Mouse (Mus musculus) liver, embryonic 14.5 days (tissue): Measurements from ENCODE around the gene Tbc1d22a. TPM values are rescaled to one million over a fixed set of nuclear protein-coding genes. Genes with fewer than 3 reads are reported as not detected.

Source experiments
- ATAC-seq: fragments of 200-750 bp; cut with Nextera tagmentation; 2 replicates; pipeline ENCODE4 v1.8.0; 2017; ENCODE audit warnings: moderate number of reproducible peaks, mild to moderate bottlenecking, moderate library complexity; ENCODE audit not compliant: insufficient read depth
- DNase-seq, 3 experiments: peaks; one replicate each; pipeline ENCODE4 v3.0.0-alpha.2; 2012 to 2013; ENCODE audit warnings: low read depth in 3 of 3, low spot score in 3 of 3
- H3K27ac ChIP-seq: fragments of 300-500 bp; sonication (generic); 2 replicates; pipeline ENCODE4 v1.5.1; 2014; ENCODE audit warnings: moderate library complexity, mild to moderate bottlenecking, control low read depth, inconsistent platforms
- H3K27me3 ChIP-seq: fragments of 300-500 bp; sonication (generic); 2 replicates; pipeline ENCODE4 v1.6.1; 2014; ENCODE audit warnings: mild to moderate bottlenecking, low read length, moderate library complexity; ENCODE audit not compliant: control insufficient read depth, insufficient read depth
- H3K36me3 ChIP-seq: fragments of 300-500 bp; sonication (generic); replicated peaks from 2 replicates; pipeline ENCODE4 v1.6.1; 2014; ENCODE audit warnings: low read depth; ENCODE audit not compliant: control insufficient read depth, insufficient read depth
- H3K4me1 ChIP-seq, 2 experiments: fragments of 200-500 bp in 1 of 2; fragments of 300-500 bp in 1 of 2; sonication (generic) in 1 of 2; replicated peaks; 2 replicates each; pipeline ENCODE4 v1.6.1; 2012 to 2014; ENCODE audit warnings: antibody characterized with exemption in 1 of 2, inconsistent platforms in 1 of 2, low read length in 1 of 2; ENCODE audit not compliant: control insufficient read depth in 2 of 2, insufficient read depth in 2 of 2
- H3K4me2 ChIP-seq: fragments of 300-500 bp; sonication (generic); 2 replicates; pipeline ENCODE4 v1.6.1; 2014; ENCODE audit warnings: low read depth, mild to moderate bottlenecking, control low read depth, moderate library complexity
- H3K4me3 ChIP-seq, 2 experiments: fragments of 200-500 bp in 1 of 2; fragments of 300-500 bp in 1 of 2; sonication (generic) in 1 of 2; 2 replicates each; pipeline ENCODE4 v1.5.1; 2012 to 2014; ENCODE audit warnings: low read depth in 2 of 2, low read length in 2 of 2, mild to moderate bottlenecking in 2 of 2, control low read depth in 1 of 2, inconsistent platforms in 1 of 2, moderate library complexity in 1 of 2; ENCODE audit not compliant: insufficient read depth in 1 of 2
- H3K9ac ChIP-seq: fragments of 300-500 bp; sonication (generic); replicated peaks from 2 replicates; pipeline ENCODE4 v1.6.1; 2014; ENCODE audit warnings: mild to moderate bottlenecking, control low read depth, moderate library complexity
- H3K9me3 ChIP-seq: fragments of 300-500 bp; sonication (generic); 2 replicates; pipeline ENCODE4 v1.6.1; 2016; ENCODE audit warnings: low read length, mixed read lengths; ENCODE audit not compliant: control insufficient read depth
- CTCF ChIP-seq: IDR thresholded peaks from 2 replicates; pipeline ENCODE4 v1.5.1; 2016; ENCODE audit warnings: antibody characterized with exemption, low read depth, control low read depth
- EP300 ChIP-seq: IDR thresholded peaks from 2 replicates; pipeline ENCODE4 v1.6.1; 2016; ENCODE audit warnings: antibody characterized with exemption, low read depth
- WGBS: fragments of 180-500 bp; shearing (Covaris S2); extraction: QIAGEN DNeasy Blood & Tissue Kit; methylation state at CpG from one replicate; pipeline ENCODE4 v1.1.7; 2014; ENCODE audit not compliant: insufficient replicate concordance; 5-methylcytosine and 5-hydroxymethylcytosine counted together
- polyA plus RNA-seq, 2 experiments: library from polyadenylated mRNA; depleted of rRNA in 1 of 2; stranded (reverse) in 1 of 2; unstranded in 1 of 2; fragments of >200 nt; fragmentation: Nextera tagmentation in 1 of 2; extraction: Ambion mirVana in 1 of 2; gene quantifications; 2 replicates each; pipeline versions ENCODE4 v1.2.1 to v1.2.3; 2012 to 2014

Tbc1d22a gene
- polyA plus RNA-seq, 2 experiments = 4.1 to 6.4 TPM

GRCm38 (mm10) chr15:86423884-86424283 lies 209.6 kb downstream of the Tbc1d22a start:
- TF ChIP-seq EP300 = no peak
- no peak for TF ChIP-seq CTCF
- Histone ChIP-seq H3K4me1 (peaks cover 0 to 11% of the 10 kb centered on the region in 2 experiments; a peak in 2 of 4 replicates), H3K36me3 (no peaks in the 10 kb centered on the region), H3K27me3 (no peaks in the 10 kb centered on the region), H3K27ac (no peak overlapping the region), H3K4me2 (no peak overlapping the region), H3K9ac (no peak overlapping the region), H3K4me3 (no peak overlapping the region), H3K9me3 (no peaks in the 10 kb centered on the region)
- ATAC-seq (no peak), DNase-seq (peak in 1 of 3 experiments; percentile 12)
- WGBS = 14% methylated on average over 2 of the region's 2 CpGs

GRCm38 (mm10) chr15:86424971-86425370 lies 210.7 kb downstream of the Tbc1d22a start:
- H3K27me3 ChIP-seq = no peaks in the 10 kb centered on the region
- no peak overlapping the region for H3K9ac ChIP-seq
- no peak for DNase-seq
- ATAC-seq = no peak
- no peak overlapping the region for H3K27ac ChIP-seq
- 52% methylated on average over 8 of the region's 8 CpGs for WGBS
- TF ChIP-seq EP300 (no peak), CTCF (no peak)
- H3K4me1 ChIP-seq = peaks cover 0 to 11% of the 10 kb centered on the region in 2 experiments; a peak in 2 of 4 replicates
- H3K9me3 ChIP-seq = no peaks in the 10 kb centered on the region
- H3K4me2 ChIP-seq = no peak overlapping the region
- no peak overlapping the region for H3K4me3 ChIP-seq
- H3K36me3 ChIP-seq = no peaks in the 10 kb centered on the region

- no peak for ATAC-seq
- Histone ChIP-seq H3K4me2 (no peak overlapping the region), H3K9me3 (no peaks in the 10 kb centered on the region), H3K36me3 (no peaks in the 10 kb centered on the region), H3K27me3 (no peaks in the 10 kb centered on the region), H3K4me3 (no peak overlapping the region), H3K27ac (no peak overlapping the region), H3K4me1 (peaks cover 0 to 11% of the 10 kb centered on the region in 2 experiments; a peak in 2 of 4 replicates), H3K9ac (no peak overlapping the region)
- no peak for DNase-seq
- TF ChIP-seq EP300 (no peak), CTCF (no peak)
- 48% methylated on average over 5 of the region's 5 CpGs for WGBS
Measured at GRCm38 (mm10) chr15:86426364-86427000, 212.2 kb downstream of the Tbc1d22a start.

GRCm38 (mm10) chr15:86427439-86427838 lies 213.2 kb downstream of the Tbc1d22a start:
- TF ChIP-seq CTCF (no peak), EP300 (no peak)

GRCm38 (mm10) chr15:86428496-86428895 lies 214.2 kb downstream of the Tbc1d22a start:
- H3K9ac ChIP-seq = no peak overlapping the region
- H3K4me3 ChIP-seq = no peak overlapping the region
- no peaks in the 10 kb centered on the region for H3K27me3 ChIP-seq
- no peak for ATAC-seq
- H3K36me3 ChIP-seq = no peaks in the 10 kb centered on the region
- peaks cover 0 to 8% of the 10 kb centered on the region in 2 experiments; a peak in 2 of 4 replicates for H3K4me1 ChIP-seq
- TF ChIP-seq EP300 = no peak
- no peak for TF ChIP-seq CTCF
- H3K9me3 ChIP-seq = no peaks in the 10 kb centered on the region
- DNase-seq = no peak
- WGBS = 79% methylated on average over 5 of the region's 5 CpGs
- no peak overlapping the region for H3K27ac ChIP-seq
- H3K4me2 ChIP-seq = no peak overlapping the region

More at GRCm38 (mm10) chr15:86427439-86427838, 213.2 kb downstream of the Tbc1d22a start:
- ATAC-seq (no peak), DNase-seq (no peak)
- Histone ChIP-seq H3K4me2 (no peak overlapping the region), H3K27me3 (no peaks in the 10 kb centered on the region), H3K9me3 (no peaks in the 10 kb centered on the region), H3K27ac (no peak overlapping the region), H3K9ac (no peak overlapping the region), H3K36me3 (no peaks in the 10 kb centered on the region), H3K4me3 (no peak overlapping the region), H3K4me1 (peaks cover 0 to 11% of the 10 kb centered on the region in 2 experiments; a peak in 2 of 4 replicates)
- WGBS = 76% methylated on average over 4 of the region's 4 CpGs
